Mouse (Mus musculus): Measurements from ENCODE around the gene Pygl. TPM values are rescaled to one million over a fixed set of nuclear protein-coding genes. Genes with fewer than 3 reads are reported as not detected.
"Not testable (repeated sequence)": the region's sequence is repeated elsewhere in the genome, so short reads cannot be mapped to it uniquely, and the experiment has no call there.

Gene Pygl
- polyA plus RNA-seq, 1 experiment = 107 TPM

- no peak for DNase-seq (ENCODE audit: low read depth)
Measured at GRCm38 (mm10) chr12:70157292-70158066, 73.8 kb downstream of the Pygl start.

- DNase-seq (ENCODE audit: low read depth) = no peak
Measured at GRCm38 (mm10) chr12:70156222-70156621, 75.1 kb downstream of the Pygl start.

GRCm38 (mm10) chr12:70153842-70154241 lies 77.4 kb downstream of the Pygl start, which contains the start of gene Abhd12b:
Gene Abhd12b (plus strand): TSS chr12:70154142.
- DNase-seq (ENCODE audit: low read depth) = no peak

- DNase-seq (ENCODE audit: low read depth) = no peak
Measured at GRCm38 (mm10) chr12:70148631-70149265, 82.5 kb downstream of the Pygl start.

- no peak for DNase-seq (ENCODE audit: low read depth)
Measured at GRCm38 (mm10) chr12:70147986-70148630, 83.2 kb downstream of the Pygl start.

GRCm38 (mm10) chr12:70145586-70145985 lies 85.7 kb downstream of the Pygl start:
- no peak for DNase-seq (ENCODE audit: low read depth)

- no peak for DNase-seq (ENCODE audit: low read depth)
Measured at GRCm38 (mm10) chr12:70144637-70145448, 86.4 kb downstream of the Pygl start.

- DNase-seq (ENCODE audit: low read depth) = not testable (repeated sequence)
Measured at GRCm38 (mm10) chr12:70144106-70144587, 87.1 kb downstream of the Pygl start.

GRCm38 (mm10) chr12:70140993-70141576 lies 90.2 kb downstream of the Pygl start:
- no peak for DNase-seq (ENCODE audit: low read depth)

Other genes with a start within 250 kb of the Pygl start
- gene Sav1, start 244.5 kb downstream of the Pygl start, polyA plus RNA-seq (2012; rRNA removed) = 19.7 and 24.4 TPM in 2 replicates
- gene Nin, start 117.8 kb downstream of the Pygl start, polyA plus RNA-seq (2012; rRNA removed) = 7.3 and 11.1 TPM in 2 replicates
- gene Abhd12b, start 77.3 kb downstream of the Pygl start, polyA plus RNA-seq (2012; rRNA removed) = 0.04 TPM in 1 of 2 replicates, not detected in the other
- 3.7 and 5.4 TPM in 2 replicates for gene Trim9, start 116.1 kb upstream of the Pygl start, polyA plus RNA-seq (2012; rRNA removed)
- gene Tmx1, start 221.6 kb upstream of the Pygl start, polyA plus RNA-seq (2012; rRNA removed) = 12.0 and 16.2 TPM in 2 replicates